Mouse (Mus musculus) naive thymus-derived CD4-positive, alpha-beta T cell, adult 5 months (primary cell): Measurements from ENCODE around the gene Fut7. TPM values are rescaled to one million over a fixed set of nuclear protein-coding genes. Genes with fewer than 3 reads are reported as not detected.

ENCODE experiments used
- polyA plus RNA-seq: library from polyadenylated mRNA; unstranded; fragments of 100-300 nt; shearing (Covaris generic); gene quantifications from one replicate; pipeline ENCODE4 v1.2.1, GENCODE M21; 2017

Gene Fut7
- not detected for polyA plus RNA-seq

GRCm38 (mm10) chr2:25422587-25423410 is at the start of gene Fut7:
Fut7 (plus strand) TSS chr2:25423267.

GRCm38 (mm10) chr2:25395721-25396596 is 27.1 kb upstream of the Fut7 start, which contains the start of gene Entpd2:
Entpd2 (plus strand) TSS chr2:25395874.

GRCm38 (mm10) chr2:25399051-25399450 is 24.0 kb upstream of the Fut7 start, which contains the start of gene Npdc1:
Npdc1 (plus strand) TSS chr2:25399351.

GRCm38 (mm10) chr2:25428442-25429236 is 5.6 kb downstream of the Fut7 start, which contains the start of gene Abca2:
Abca2 (plus strand) TSS chr2:25428703.

GRCm38 (mm10) chr2:25456205-25456953 is 33.3 kb downstream of the Fut7 start, which contains the start of gene Clic3:
Clic3 (plus strand) TSS chr2:25456838.

GRCm38 (mm10) chr2:25460551-25461309 is 37.7 kb downstream of the Fut7 start, which contains the start of gene Paxx:
Paxx (minus strand) TSS chr2:25461094.

GRCm38 (mm10) chr2:25469969-25470368 is 46.9 kb downstream of the Fut7 start, which contains the start of gene Ptgds:
Ptgds (minus strand) TSS chr2:25470046.

Other genes with a start within 250 kb of the Fut7 start
- gene Nrarp, start 242.5 kb upstream of the Fut7 start, polyA plus RNA-seq, result 3.0 TPM
- 20.7 TPM for gene Tor4a, start 226.4 kb upstream of the Fut7 start, polyA plus RNA-seq
- 97.1 TPM for gene Nelfb, start 211.8 kb upstream of the Fut7 start, polyA plus RNA-seq
- not detected for gene Stpg3, start 208.6 kb upstream of the Fut7 start, polyA plus RNA-seq
- gene Fam166a, start 204.5 kb upstream of the Fut7 start, polyA plus RNA-seq, result not detected
- 99.9 TPM for gene Tubb4b, start 198.6 kb upstream of the Fut7 start, polyA plus RNA-seq
- gene Slc34a3, start 188.9 kb upstream of the Fut7 start, polyA plus RNA-seq, result not detected
- not detected for gene Rnf224, start 186.5 kb upstream of the Fut7 start, polyA plus RNA-seq
- 0.37 TPM for gene Rnf208, start 181.0 kb upstream of the Fut7 start, polyA plus RNA-seq
- gene Cysrt1, start 180.8 kb upstream of the Fut7 start, polyA plus RNA-seq, result not detected
- gene AL732309.1, start 176.4 kb upstream of the Fut7 start, polyA plus RNA-seq, result 9.7 TPM
- 26.6 TPM for gene Tmem203, start 167.8 kb upstream of the Fut7 start, polyA plus RNA-seq
- gene Tprn, start 160.6 kb upstream of the Fut7 start, polyA plus RNA-seq, result 24.1 TPM
- 81.2 TPM for gene Ssna1, start 150.8 kb upstream of the Fut7 start, polyA plus RNA-seq
- gene Anapc2, start 150.8 kb upstream of the Fut7 start, polyA plus RNA-seq, result 101 TPM
- gene Tmem210, start 135.1 kb upstream of the Fut7 start, polyA plus RNA-seq, result not detected
- not detected for gene Lrrc26, start 133.4 kb upstream of the Fut7 start, polyA plus RNA-seq
- not detected for gene Grin1, start 104.1 kb upstream of the Fut7 start, polyA plus RNA-seq
- gene Man1b1, start 90.9 kb upstream of the Fut7 start, polyA plus RNA-seq, result 26.7 TPM
- 6.7 TPM for gene Dpp7, start 66.9 kb upstream of the Fut7 start, polyA plus RNA-seq
- 14.2 TPM for gene Uap1l1, start 57.6 kb upstream of the Fut7 start, polyA plus RNA-seq
- gene Sapcd2, start 50.9 kb upstream of the Fut7 start, polyA plus RNA-seq, result not detected
- not detected for gene Entpd2, start 27.4 kb upstream of the Fut7 start, polyA plus RNA-seq
- 0.47 TPM for gene Npdc1, start 23.9 kb upstream of the Fut7 start, polyA plus RNA-seq
- 44.9 TPM for gene Abca2, start 5.4 kb downstream of the Fut7 start, polyA plus RNA-seq
- 5.1 TPM for gene Clic3, start 33.6 kb downstream of the Fut7 start, polyA plus RNA-seq
- 74.5 TPM for gene Paxx, start 37.8 kb downstream of the Fut7 start, polyA plus RNA-seq
- gene Ptgds, start 46.8 kb downstream of the Fut7 start, polyA plus RNA-seq, result not detected
- not detected for gene Lcn12, start 70.6 kb downstream of the Fut7 start, polyA plus RNA-seq
- gene Fbxw5, start 77.5 kb downstream of the Fut7 start, polyA plus RNA-seq, result 82.7 TPM
- gene C8g, start 78.5 kb downstream of the Fut7 start, polyA plus RNA-seq, result 5.6 TPM
- 61.5 TPM for gene Traf2, start 123.7 kb downstream of the Fut7 start, polyA plus RNA-seq
- 170 TPM for gene Edf1, start 134.6 kb downstream of the Fut7 start, polyA plus RNA-seq
- gene Mamdc4, start 151.6 kb downstream of the Fut7 start, polyA plus RNA-seq, result 1.4 TPM
- 55.4 TPM for gene Phpt1, start 152.0 kb downstream of the Fut7 start, polyA plus RNA-seq
- 0.17 TPM for gene Ajm1, start 158.5 kb downstream of the Fut7 start, polyA plus RNA-seq
- 59.7 TPM for gene Rabl6, start 185.3 kb downstream of the Fut7 start, polyA plus RNA-seq
- gene Ccdc183, start 194.4 kb downstream of the Fut7 start, polyA plus RNA-seq, result not detected
- gene Tmem141, start 198.7 kb downstream of the Fut7 start, polyA plus RNA-seq, result 2.2 TPM
- not detected for gene Fcna, start 204.8 kb downstream of the Fut7 start, polyA plus RNA-seq
- not detected for gene Lcn8, start 229.9 kb downstream of the Fut7 start, polyA plus RNA-seq
- gene Lcn5, start 234.7 kb downstream of the Fut7 start, polyA plus RNA-seq, result not detected